Mouse (Mus musculus) forebrain, embryonic 15.5 days (tissue): ENCODE results near the gene Gfod2. TPM values are rescaled to one million over a fixed set of nuclear protein-coding genes. Genes with fewer than 3 reads are reported as not detected.

ENCODE experiments used
- ATAC-seq: fragments of 200-750 bp; cut with Nextera tagmentation; replicated peaks from 2 replicates; pipeline ENCODE4 v1.8.0; 2017; ENCODE audit warnings: mild to moderate bottlenecking, moderate TSS enrichment, moderate library complexity
- H3K27ac ChIP-seq: fragments of 300-500 bp; sonication (generic); replicated peaks from 2 replicates; pipeline ENCODE4 v1.5.1; 2015; ENCODE audit warnings: mild to moderate bottlenecking, inconsistent platforms
- H3K27me3 ChIP-seq: fragments of 300-500 bp; sonication (generic); 2 replicates; pipeline ENCODE4 v1.6.1; 2015; ENCODE audit warnings: inconsistent platforms
- H3K36me3 ChIP-seq: fragments of 300-500 bp; sonication (generic); 2 replicates; pipeline ENCODE4 v1.6.1; 2015; ENCODE audit warnings: mild to moderate bottlenecking, inconsistent platforms
- H3K4me1 ChIP-seq: fragments of 300-500 bp; sonication (generic); 2 replicates; pipeline ENCODE4 v1.6.1; 2015; ENCODE audit warnings: inconsistent platforms
- H3K4me2 ChIP-seq: fragments of 300-500 bp; sonication (generic); replicated peaks from 2 replicates; pipeline ENCODE4 v1.6.1; 2015; ENCODE audit warnings: mild to moderate bottlenecking, inconsistent platforms
- H3K4me3 ChIP-seq: fragments of 300-500 bp; sonication (generic); 2 replicates; pipeline ENCODE4 v1.5.1; 2015; ENCODE audit warnings: mild to moderate bottlenecking, inconsistent platforms
- H3K9ac ChIP-seq: fragments of 300-500 bp; sonication (generic); replicated peaks from 2 replicates; pipeline ENCODE4 v1.6.1; 2015; ENCODE audit warnings: mild to moderate bottlenecking, inconsistent platforms
- H3K9me3 ChIP-seq: fragments of 300-500 bp; sonication (generic); 2 replicates; pipeline ENCODE4 v1.6.1; 2016; ENCODE audit warnings: inconsistent platforms
- WGBS: fragments of 180-500 bp; shearing (Covaris S2); methylation state at CpG from one replicate; pipeline ENCODE4 v1.1.7; 2015; ENCODE audit warnings: mixed read lengths; 5-methylcytosine and 5-hydroxymethylcytosine counted together
- polyA plus RNA-seq: library from polyadenylated mRNA; unstranded; fragments of >200 nt; fragmentation: Nextera tagmentation; extraction: Ambion mirVana; gene quantifications from 2 replicates; pipeline ENCODE4 v1.2.1, GENCODE M21; 2015

Gene Gfod2
- polyA plus RNA-seq, 1 experiment from 2014 or later: 84.5 TPM

DNA sequence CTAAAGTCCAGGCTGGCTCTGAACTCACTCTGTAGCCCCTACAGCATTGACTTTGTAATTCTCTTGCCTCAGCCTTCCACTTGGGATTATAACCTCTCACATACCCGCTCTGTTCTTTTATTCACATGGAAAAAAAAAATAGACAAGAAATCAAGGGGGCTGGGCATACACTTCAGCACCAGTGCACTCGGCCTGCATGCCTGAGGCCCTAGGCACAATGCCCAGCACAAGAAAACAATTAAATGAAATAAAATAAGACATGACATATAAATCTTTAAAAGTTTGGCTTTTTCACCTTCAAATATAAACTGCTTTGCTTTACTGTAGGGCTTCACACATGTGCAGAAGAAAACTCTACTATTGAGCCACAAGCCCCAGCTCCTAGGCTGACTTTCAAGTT is 4.5 kb downstream of the Gfod2 start:
- Histone ChIP-seq H3K36me3 (no peaks in the 10 kb centered on the region; the same call in 1 of the 2 replicates), H3K4me3 (no peak overlapping the region), H3K4me1 (peaks cover 50% of the 10 kb centered on the region), H3K9ac (no peak overlapping the region), H3K27me3 (no peaks in the 10 kb centered on the region), H3K4me2 (no peak overlapping the region), H3K9me3 (no peaks in the 10 kb centered on the region), H3K27ac (no peak overlapping the region)
- WGBS: 51% methylated on average over 2 of the region's 2 CpGs
- no peak for ATAC-seq

DNA sequence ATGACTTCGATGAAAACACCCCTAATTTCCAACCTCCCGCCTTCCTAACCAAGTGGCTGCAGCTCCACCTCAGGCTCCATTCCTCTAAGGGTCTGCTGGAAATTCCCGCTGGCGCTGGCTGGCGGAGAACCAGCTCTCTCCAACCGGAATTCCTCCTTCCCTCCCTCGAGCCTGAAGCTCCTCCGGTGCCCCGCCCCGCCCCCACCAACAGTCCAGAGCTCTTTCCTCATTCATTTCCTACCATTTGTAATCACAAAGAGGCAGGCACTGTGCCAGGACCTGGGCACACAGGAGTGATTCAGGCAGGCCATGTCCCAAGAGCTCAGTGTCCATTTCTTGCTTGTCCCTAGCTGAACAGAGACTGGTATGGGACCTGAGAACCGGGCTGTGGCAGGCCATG is 7.9 kb downstream of the Gfod2 start:
- no peaks in the 10 kb centered on the region; the same call in 1 of the 2 replicates for H3K36me3 ChIP-seq
- H3K27ac ChIP-seq: peak overlapping the region; percentile 54
- no peak overlapping the region for H3K4me3 ChIP-seq
- peaks cover 37% of the 10 kb centered on the region for H3K4me1 ChIP-seq
- H3K27me3 ChIP-seq: no peaks in the 10 kb centered on the region
- no peaks in the 10 kb centered on the region for H3K9me3 ChIP-seq
- H3K4me2 ChIP-seq: peak overlapping the region; percentile 14; the same call in 1 of the 2 replicates
- H3K9ac ChIP-seq: no peak overlapping the region
- 4% methylated on average over 11 of the region's 11 CpGs for WGBS
- ATAC-seq: peak; percentile 47

DNA sequence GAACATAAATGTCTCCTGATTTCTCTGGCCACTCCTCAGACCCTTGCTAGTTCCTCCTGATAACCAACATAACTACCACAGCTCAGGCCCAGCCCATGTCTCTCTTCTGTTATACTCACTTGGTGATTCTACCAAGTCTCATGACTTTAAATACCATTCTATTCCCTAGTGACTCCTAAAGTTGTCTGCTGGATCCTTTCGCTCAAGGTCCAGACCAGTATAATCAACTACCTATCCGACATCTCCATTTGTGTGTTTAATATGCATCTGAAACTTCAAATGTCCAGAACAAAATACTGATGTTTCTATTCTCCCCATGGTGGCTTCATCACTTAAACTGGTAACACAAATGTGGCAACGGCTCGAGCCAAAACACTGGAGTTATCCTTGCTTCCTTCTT is 15.2 kb downstream of the Gfod2 start:
- no peak for ATAC-seq
- Histone ChIP-seq H3K27me3 (no peaks in the 10 kb centered on the region), H3K4me3 (no peak overlapping the region), H3K36me3 (no peaks in the 10 kb centered on the region), H3K9me3 (no peaks in the 10 kb centered on the region), H3K9ac (no peak overlapping the region), H3K4me2 (no peak overlapping the region), H3K27ac (no peak overlapping the region), H3K4me1 (0 out of 2 replicates have a peak, but pooled peaks cover 3% of the 10 kb centered on the region)
- WGBS: 93% methylated on average over 4 of the region's 4 CpGs

GRCm38 (mm10) chr8:105739216-105739615 is 19.2 kb downstream of the Gfod2 start:
- no peak for ATAC-seq
- WGBS: 92% methylated on average over 5 of the region's 5 CpGs

GRCm38 (mm10) chr8:105732186-105732585 is 26.3 kb downstream of the Gfod2 start:
- Histone ChIP-seq H3K9ac (no peak overlapping the region), H3K4me3 (no peak overlapping the region), H3K4me1 (no peaks in the 10 kb centered on the region), H3K9me3 (no peaks in the 10 kb centered on the region), H3K27ac (no peak overlapping the region), H3K4me2 (no peak overlapping the region), H3K27me3 (no peaks in the 10 kb centered on the region), H3K36me3 (peaks cover 15% of the 10 kb centered on the region)
- WGBS: 94% methylated on average over 5 of the region's 5 CpGs
- no peak for ATAC-seq

More at GRCm38 (mm10) chr8:105739216-105739615, 19.2 kb downstream of the Gfod2 start:
- H3K9me3 ChIP-seq: no peaks in the 10 kb centered on the region
- H3K27me3 ChIP-seq: no peaks in the 10 kb centered on the region
- H3K4me1 ChIP-seq: no peaks in the 10 kb centered on the region
- H3K36me3 ChIP-seq: no peaks in the 10 kb centered on the region
- H3K27ac ChIP-seq: no peak overlapping the region
- no peak overlapping the region for H3K4me3 ChIP-seq
- H3K9ac ChIP-seq: no peak overlapping the region
- H3K4me2 ChIP-seq: no peak overlapping the region

DNA sequence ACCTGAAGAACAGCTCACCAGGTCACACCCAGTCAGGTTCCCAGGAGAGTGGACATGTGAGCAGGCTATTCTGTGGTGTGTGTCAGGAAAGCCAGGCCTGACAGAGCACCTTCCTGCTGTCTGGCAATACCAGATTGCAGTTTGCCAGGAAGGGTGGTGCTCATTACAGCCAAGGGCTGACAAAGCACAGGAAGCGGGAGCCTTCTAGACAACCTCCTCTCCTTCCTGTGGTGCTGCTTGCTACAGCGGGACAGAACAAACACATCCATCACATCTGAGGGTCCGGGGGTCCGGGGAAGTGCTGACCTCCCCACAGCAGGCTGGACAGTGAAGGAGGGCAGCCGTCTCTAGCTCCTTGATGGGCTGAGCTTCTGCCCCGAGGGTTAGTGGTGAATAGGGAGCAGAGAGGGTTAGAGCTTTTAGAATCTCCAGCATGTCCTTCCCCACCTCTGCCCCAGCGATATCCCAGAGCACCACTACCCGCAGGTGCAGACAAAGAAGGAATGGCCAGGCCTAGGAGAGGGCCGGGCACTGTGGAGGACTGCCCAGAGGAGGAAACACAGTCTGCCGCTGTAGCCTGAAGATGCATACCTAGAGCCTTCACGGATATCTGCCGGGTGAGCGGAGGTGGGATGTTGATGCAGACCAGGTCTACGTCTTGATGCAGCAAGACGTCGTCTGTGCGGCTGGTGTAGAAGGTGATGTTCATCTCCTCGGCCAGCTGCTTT is 30.9 kb downstream of the Gfod2 start:
- 92% methylated on average over 18 of the region's 18 CpGs for WGBS
- ATAC-seq: no peak

DNA sequence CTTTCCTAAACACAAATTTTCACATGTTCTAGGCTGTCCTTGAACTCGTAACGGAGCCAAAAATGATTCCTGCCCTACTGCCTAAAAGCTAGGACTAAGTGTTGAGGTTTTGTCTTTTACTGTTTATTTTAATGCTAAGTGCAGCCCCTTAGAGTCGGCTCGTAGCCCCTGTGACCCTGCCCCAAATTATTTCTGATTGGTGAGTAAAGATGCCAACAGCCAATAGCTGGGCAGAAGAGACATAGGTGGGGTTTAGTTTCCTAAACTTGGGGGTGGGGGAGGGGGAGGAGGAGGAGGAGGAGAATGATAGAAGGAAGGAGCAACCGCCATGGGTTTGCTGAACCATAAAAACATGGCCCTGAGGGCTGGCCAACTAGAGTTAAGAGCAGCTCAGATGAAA is 32.7 kb downstream of the Gfod2 start:
- Histone ChIP-seq H3K27me3 (no peaks in the 10 kb centered on the region), H3K4me1 (no peaks in the 10 kb centered on the region), H3K9me3 (no peaks in the 10 kb centered on the region), H3K36me3 (peaks cover 51% of the 10 kb centered on the region), H3K27ac (no peak overlapping the region), H3K4me2 (no peak overlapping the region), H3K9ac (no peak overlapping the region), H3K4me3 (no peak overlapping the region)
- WGBS: 90% methylated on average over 5 of the region's 5 CpGs
- no peak for ATAC-seq

More for the DNA sequence above, 30.9 kb downstream of the Gfod2 start:
- Histone ChIP-seq H3K9me3 (no peaks in the 10 kb centered on the region), H3K27ac (no peak overlapping the region), H3K9ac (no peak overlapping the region), H3K36me3 (peaks cover 53% of the 10 kb centered on the region), H3K4me3 (no peak overlapping the region), H3K27me3 (no peaks in the 10 kb centered on the region), H3K4me2 (no peak overlapping the region), H3K4me1 (no peaks in the 10 kb centered on the region)

GRCm38 (mm10) chr8:105722861-105723260 is 35.6 kb downstream of the Gfod2 start:
- H3K4me1 ChIP-seq: no peaks in the 10 kb centered on the region
- H3K36me3 ChIP-seq: peaks cover 50% of the 10 kb centered on the region
- no peaks in the 10 kb centered on the region for H3K9me3 ChIP-seq
- H3K4me3 ChIP-seq: no peak overlapping the region
- 91% methylated on average over 9 of the region's 9 CpGs for WGBS
- no peak for ATAC-seq
- H3K27ac ChIP-seq: no peak overlapping the region
- no peak overlapping the region for H3K9ac ChIP-seq
- H3K4me2 ChIP-seq: no peak overlapping the region
- no peaks in the 10 kb centered on the region for H3K27me3 ChIP-seq

- H3K9ac ChIP-seq: no peak overlapping the region
- H3K27ac ChIP-seq: no peak overlapping the region
- no peak overlapping the region for H3K4me3 ChIP-seq
- ATAC-seq: no peak
- peaks cover 37% of the 10 kb centered on the region for H3K36me3 ChIP-seq
- H3K4me2 ChIP-seq: no peak overlapping the region
- H3K9me3 ChIP-seq: no peaks in the 10 kb centered on the region
- no peaks in the 10 kb centered on the region for H3K4me1 ChIP-seq
- WGBS: 89% methylated on average over 4 of the region's 4 CpGs
- no peaks in the 10 kb centered on the region for H3K27me3 ChIP-seq
Observed at GRCm38 (mm10) chr8:105719637-105720036, 38.8 kb downstream of the Gfod2 start.

- no peak for ATAC-seq
- 96% methylated on average over 15 of the region's 15 CpGs for WGBS
- no peak overlapping the region for H3K4me2 ChIP-seq
- no peak overlapping the region for H3K27ac ChIP-seq
- no peak overlapping the region for H3K4me3 ChIP-seq
- H3K9ac ChIP-seq: no peak overlapping the region
- no peaks in the 10 kb centered on the region for H3K27me3 ChIP-seq
- H3K9me3 ChIP-seq: no peaks in the 10 kb centered on the region
- H3K4me1 ChIP-seq: no peaks in the 10 kb centered on the region
- peaks cover 19% of the 10 kb centered on the region for H3K36me3 ChIP-seq
Observed at GRCm38 (mm10) chr8:105716302-105716945, 42.0 kb downstream of the Gfod2 start.

- WGBS: 72% methylated on average over 6 of the region's 6 CpGs
- H3K4me1 ChIP-seq: no peaks in the 10 kb centered on the region
- H3K9ac ChIP-seq: no peak overlapping the region
- no peaks in the 10 kb centered on the region for H3K9me3 ChIP-seq
- ATAC-seq: no peak
- peak overlapping the region; percentile 27; the same call in 1 of the 2 replicates for H3K27ac ChIP-seq
- peaks cover 19% of the 10 kb centered on the region for H3K36me3 ChIP-seq
- H3K4me3 ChIP-seq: no peak overlapping the region
- H3K4me2 ChIP-seq: no peak overlapping the region
- no peaks in the 10 kb centered on the region for H3K27me3 ChIP-seq
Observed at GRCm38 (mm10) chr8:105715042-105715441, 43.4 kb downstream of the Gfod2 start.

GRCm38 (mm10) chr8:105714139-105714538 is 44.3 kb downstream of the Gfod2 start:
- Histone ChIP-seq H3K27me3 (no peaks in the 10 kb centered on the region), H3K9me3 (no peaks in the 10 kb centered on the region), H3K36me3 (peaks cover 15% of the 10 kb centered on the region), H3K4me3 (no peak overlapping the region), H3K27ac (no peak overlapping the region), H3K4me2 (no peak overlapping the region), H3K9ac (no peak overlapping the region), H3K4me1 (no peaks in the 10 kb centered on the region)
- 0 out of 2 replicates have a peak, but pooled peaks have one; percentile 10 for ATAC-seq
- WGBS: 8% methylated on average over 3 of the region's 3 CpGs
